Mouse (Mus musculus) hindbrain, embryonic 16.5 days (tissue): ENCODE measurements around the gene Spats1. TPM values are rescaled to one million over a fixed set of nuclear protein-coding genes. Genes with fewer than 3 reads are reported as not detected.

Experiments
- ATAC-seq: fragments of 200-750 bp; cut with Nextera tagmentation; 2 replicates; pipeline ENCODE4 v1.8.0; 2017; ENCODE audit warnings: moderate TSS enrichment, moderate library complexity
- H3K27ac ChIP-seq: fragments of 300-500 bp; sonication (generic); 2 replicates; pipeline ENCODE4 v1.5.1; 2014; ENCODE audit warnings: low read depth, mild to moderate bottlenecking, control low read depth, low read length, moderate library complexity
- H3K27me3 ChIP-seq: fragments of 300-500 bp; sonication (generic); replicated peaks from 2 replicates; pipeline ENCODE4 v1.6.1; 2014; ENCODE audit warnings: low read length; ENCODE audit not compliant: control insufficient read depth, insufficient read depth
- H3K36me3 ChIP-seq: fragments of 300-500 bp; sonication (generic); 2 replicates; pipeline ENCODE4 v1.6.1; 2014; ENCODE audit warnings: mild to moderate bottlenecking, low read length, moderate library complexity, mixed read lengths; ENCODE audit not compliant: control insufficient read depth, insufficient read depth
- H3K4me1 ChIP-seq: fragments of 300-500 bp; sonication (generic); 2 replicates; pipeline ENCODE4 v1.6.1; 2014; ENCODE audit warnings: low read depth, low read length; ENCODE audit not compliant: control insufficient read depth, insufficient read depth
- H3K4me2 ChIP-seq: fragments of 300-500 bp; sonication (generic); 2 replicates; pipeline ENCODE4 v1.6.1; 2014; ENCODE audit warnings: mild to moderate bottlenecking, low read length, control low read depth, moderate library complexity
- H3K4me3 ChIP-seq: fragments of 300-500 bp; sonication (generic); 2 replicates; pipeline ENCODE4 v1.5.1; 2014; ENCODE audit warnings: mild to moderate bottlenecking, low read length, control low read depth, moderate library complexity
- H3K9ac ChIP-seq: fragments of 300-500 bp; sonication (generic); 2 replicates; pipeline ENCODE4 v1.6.1; 2014; ENCODE audit warnings: low read depth, mild to moderate bottlenecking, control low read depth, low read length, moderate library complexity
- H3K9me3 ChIP-seq: fragments of 300-500 bp; sonication (generic); 2 replicates; pipeline ENCODE4 v1.6.1; 2014; ENCODE audit warnings: mild to moderate bottlenecking, low read length, moderate library complexity; ENCODE audit not compliant: control insufficient read depth
- WGBS: fragments of 180-500 bp; shearing (Covaris S2); extraction: QIAGEN DNeasy Blood & Tissue Kit; methylation state at CpG from one replicate; pipeline ENCODE4 v1.1.7; 2014; 5-methylcytosine and 5-hydroxymethylcytosine counted together
- polyA plus RNA-seq: library from polyadenylated mRNA; unstranded; fragments of >200 nt; fragmentation: Nextera tagmentation; extraction: Ambion mirVana; gene quantifications from 2 replicates; pipeline ENCODE4 v1.2.1, GENCODE M21; 2015

Gene Spats1
- polyA plus RNA-seq, 1 experiment from 2014 or later = 3.5 TPM

- Histone ChIP-seq H3K27me3 (no peaks in the 10 kb centered on the region), H3K9me3 (no peaks in the 10 kb centered on the region), H3K36me3 (peaks cover 16% of the 10 kb centered on the region), H3K4me1 (no peaks in the 10 kb centered on the region), H3K4me3 (no peak overlapping the region), H3K9ac (no peak overlapping the region), H3K27ac (no peak overlapping the region), H3K4me2 (no peak overlapping the region)
- 9% methylated on average over 3 of the region's 3 CpGs for WGBS
- peak; percentile 84 for ATAC-seq
Measured at GRCm38 (mm10) chr17:45403207-45403606, 72.0 kb downstream of the Spats1 start.

- ATAC-seq = no peak
- WGBS = 79% methylated on average over 3 of the region's 3 CpGs
Measured at GRCm38 (mm10) chr17:45402601-45403000, 72.6 kb downstream of the Spats1 start.

GRCm38 (mm10) chr17:45402126-45402525, 73.1 kb downstream of the Spats1 start:
- Histone ChIP-seq H3K9me3 (no peaks in the 10 kb centered on the region), H3K27ac (no peak overlapping the region), H3K4me1 (no peaks in the 10 kb centered on the region), H3K9ac (no peak overlapping the region), H3K27me3 (no peaks in the 10 kb centered on the region), H3K4me2 (no peak overlapping the region), H3K4me3 (no peak overlapping the region), H3K36me3 (peaks cover 12% of the 10 kb centered on the region)
- no peak for ATAC-seq
- WGBS = 100% methylated on average over 1 of the region's 1 CpGs

More at GRCm38 (mm10) chr17:45402601-45403000, 72.6 kb downstream of the Spats1 start:
- no peak overlapping the region for H3K27ac ChIP-seq
- no peak overlapping the region for H3K4me2 ChIP-seq
- H3K9me3 ChIP-seq = no peaks in the 10 kb centered on the region
- no peak overlapping the region for H3K9ac ChIP-seq
- peaks cover 15% of the 10 kb centered on the region for H3K36me3 ChIP-seq
- no peak overlapping the region for H3K4me3 ChIP-seq
- no peaks in the 10 kb centered on the region for H3K4me1 ChIP-seq
- H3K27me3 ChIP-seq = no peaks in the 10 kb centered on the region

DNA sequence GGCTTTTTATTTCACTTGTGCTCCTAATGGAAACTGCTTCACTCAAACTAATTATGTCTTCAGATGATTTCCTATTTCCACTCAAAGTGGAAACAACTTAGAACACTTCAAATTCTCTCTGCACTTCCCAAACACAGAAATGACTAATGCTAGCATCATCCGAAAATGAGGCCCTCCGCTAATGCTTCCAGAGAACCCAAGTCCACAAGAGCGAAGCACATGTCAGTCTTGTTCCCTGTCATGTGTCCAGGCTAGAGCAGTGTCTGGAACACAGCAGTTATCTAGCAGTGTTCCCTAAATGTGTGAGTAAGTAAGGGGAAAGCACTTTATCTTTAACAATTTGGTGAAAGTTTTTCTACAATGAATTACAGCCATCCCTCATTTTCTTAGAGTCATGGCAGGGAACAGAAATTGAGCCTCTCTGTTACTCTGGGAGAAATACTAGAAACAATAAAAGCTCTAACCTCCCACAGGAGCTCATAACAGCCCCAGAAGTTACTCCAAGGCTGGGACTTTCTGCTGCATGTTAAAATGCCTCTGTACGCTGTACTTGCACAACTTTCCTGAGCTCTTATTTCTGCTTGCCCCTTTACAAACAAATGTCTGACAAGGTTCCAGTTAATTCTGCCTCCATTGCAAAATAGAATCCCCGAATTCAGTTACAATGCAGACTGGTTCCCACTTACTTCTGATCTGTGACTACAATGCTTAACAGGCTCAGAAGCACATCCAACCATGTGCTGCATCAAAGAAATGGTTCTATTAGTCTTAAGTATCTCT, 73.9 kb downstream of the Spats1 start:
- H3K4me3 ChIP-seq = no peak overlapping the region
- ATAC-seq = no peak
- WGBS = 88% methylated on average over 5 of the region's 5 CpGs

GRCm38 (mm10) chr17:45398021-45398420, 77.2 kb downstream of the Spats1 start:
- Histone ChIP-seq H3K4me3 (no peak overlapping the region), H3K36me3 (no peaks in the 10 kb centered on the region), H3K4me2 (no peak overlapping the region), H3K4me1 (no peaks in the 10 kb centered on the region), H3K9ac (no peak overlapping the region), H3K9me3 (no peaks in the 10 kb centered on the region), H3K27me3 (no peaks in the 10 kb centered on the region), H3K27ac (no peak overlapping the region)
- ATAC-seq = no peak
- 99% methylated on average over 2 of the region's 2 CpGs for WGBS

More for the DNA sequence above, 73.9 kb downstream of the Spats1 start:
- H3K4me2 ChIP-seq = no peak overlapping the region
- H3K9ac ChIP-seq = no peak overlapping the region
- no peaks in the 10 kb centered on the region for H3K9me3 ChIP-seq
- H3K4me1 ChIP-seq = no peaks in the 10 kb centered on the region
- no peak overlapping the region for H3K27ac ChIP-seq
- no peaks in the 10 kb centered on the region for H3K27me3 ChIP-seq
- H3K36me3 ChIP-seq = peaks cover 9% of the 10 kb centered on the region

DNA sequence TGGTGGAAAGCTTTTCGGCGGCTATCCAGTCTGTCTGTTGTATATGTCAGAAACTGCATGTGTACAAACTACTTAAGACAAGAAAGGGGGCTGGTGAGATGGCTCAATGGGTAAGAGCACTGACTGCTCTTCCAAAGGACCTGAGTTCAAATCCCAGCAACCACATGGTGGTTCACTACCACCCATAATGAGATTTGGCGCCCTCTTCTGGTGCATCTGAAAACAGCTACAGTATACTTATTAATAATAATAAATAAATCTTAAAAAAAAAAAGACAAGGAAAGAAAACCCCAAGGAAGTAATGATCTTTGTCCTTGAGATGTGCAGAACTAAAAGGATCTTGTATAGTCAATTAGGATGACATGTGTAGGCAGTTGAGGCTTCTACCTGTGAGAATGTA, 77.7 kb downstream of the Spats1 start:
- Histone ChIP-seq H3K27ac (no peak overlapping the region), H3K4me1 (no peaks in the 10 kb centered on the region), H3K4me3 (no peak overlapping the region), H3K36me3 (peaks cover 3% of the 10 kb centered on the region), H3K9me3 (no peaks in the 10 kb centered on the region), H3K9ac (no peak overlapping the region), H3K27me3 (no peaks in the 10 kb centered on the region), H3K4me2 (no peak overlapping the region)
- ATAC-seq = no peak
- WGBS = 75% methylated on average over 3 of the region's 3 CpGs

DNA sequence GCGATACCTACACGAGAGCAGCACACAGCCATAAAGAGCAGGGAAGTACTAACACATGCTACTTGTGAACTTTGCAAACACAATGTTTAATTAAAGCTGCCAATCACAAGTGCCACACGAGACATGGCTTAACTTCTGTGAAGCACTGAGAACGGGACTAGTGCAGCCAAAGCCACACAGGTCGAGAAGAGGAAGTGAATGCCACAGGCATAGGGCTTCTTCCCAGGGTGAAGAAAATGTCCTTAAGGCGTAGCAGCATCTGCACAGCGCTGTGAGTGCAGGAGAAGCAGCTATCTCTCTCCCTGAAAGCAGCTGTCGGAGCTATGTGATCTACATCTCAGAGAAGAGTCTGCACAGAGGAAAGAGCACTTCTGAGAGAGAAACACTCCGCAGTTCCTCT, 80.6 kb downstream of the Spats1 start:
- H3K9ac ChIP-seq = no peak overlapping the region
- no peak for ATAC-seq
- H3K4me1 ChIP-seq = no peaks in the 10 kb centered on the region
- no peak overlapping the region for H3K4me2 ChIP-seq
- no peak overlapping the region for H3K4me3 ChIP-seq
- peaks cover 9% of the 10 kb centered on the region for H3K36me3 ChIP-seq
- H3K27ac ChIP-seq = no peak overlapping the region
- H3K9me3 ChIP-seq = no peaks in the 10 kb centered on the region
- H3K27me3 ChIP-seq = no peaks in the 10 kb centered on the region
- WGBS = 76% methylated on average over 9 of the region's 9 CpGs

DNA sequence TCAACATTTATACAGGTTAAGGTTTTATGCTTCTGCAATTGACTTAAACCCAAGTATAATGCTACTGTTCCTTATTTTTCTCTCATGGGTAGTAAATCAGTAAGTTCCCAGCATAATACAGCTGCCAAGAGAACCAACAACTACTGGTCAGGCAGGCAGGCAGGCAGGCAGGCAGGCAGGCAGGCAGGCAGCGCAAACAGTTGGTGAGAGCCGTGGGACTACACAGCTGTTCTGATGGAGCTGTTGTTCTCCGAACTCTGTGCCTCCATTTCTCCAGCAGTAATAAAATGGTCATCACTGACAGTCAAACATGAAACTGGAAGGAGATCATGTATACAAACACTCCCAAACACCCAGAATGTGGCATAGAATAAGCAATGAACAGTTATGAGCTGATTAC, 81.5 kb downstream of the Spats1 start:
- 80% methylated on average over 3 of the region's 3 CpGs for WGBS
- Histone ChIP-seq H3K9me3 (no peaks in the 10 kb centered on the region), H3K36me3 (peaks cover 9% of the 10 kb centered on the region), H3K4me1 (no peaks in the 10 kb centered on the region), H3K4me3 (no peak overlapping the region), H3K27me3 (no peaks in the 10 kb centered on the region), H3K27ac (no peak overlapping the region), H3K4me2 (no peak overlapping the region), H3K9ac (no peak overlapping the region)
- no peak for ATAC-seq
